In genomic region chr2:160610012-160610411, GRCm38 (mm10) we compare ENCODE assay signal across 12 mouse cellular contexts. TPM values are rescaled to one million over a fixed set of nuclear protein-coding genes. Genes with fewer than 3 reads are reported as not detected.
DNase-seq lines count a peak whose midpoint lies in the region; ATAC-seq lines count a peak whose summit lies in the region.
"Had no signal": no experiment of that assay in that cellular context is flagged by ENCODE, and none has a peak within 500 bp of the region (broad histone marks: within the 10 kb centered on the region; RNA-seq: fewer than 3 reads in every experiment).

No protein-coding gene starts in this region.

- no peak overlapping the region for H3K4me2 ChIP-seq in limb, embryonic 13.5 days (replicated peaks)
- no peak overlapping the region for H3K4me2 ChIP-seq in hindbrain, embryonic 14.5 days (replicated peaks)
- H3K4me2 ChIP-seq: midbrain, embryonic 15.5 days had no signal

- 67% methylated on average over 2 of the region's 2 CpGs for WGBS in limb, embryonic 13.5 days
- 79% methylated on average over 2 of the region's 2 CpGs for WGBS in limb, embryonic 10.5 days
- 59% methylated on average over 2 of the region's 2 CpGs for WGBS in hindbrain, embryonic 14.5 days

- H3K9me3 ChIP-seq in limb, embryonic 13.5 days, result no peaks in the 10 kb centered on the region
- no peaks in the 10 kb centered on the region for H3K9me3 ChIP-seq in limb, embryonic 10.5 days (replicated peaks)
- no peaks in the 10 kb centered on the region for H3K9me3 ChIP-seq in hindbrain, embryonic 14.5 days (ENCODE audit: control insufficient read depth, low read length)
- H3K9me3 ChIP-seq: midbrain, embryonic 15.5 days had no signal

- ATAC-seq in limb, embryonic 13.5 days (ENCODE audit: low FRiP score, low read depth), result 0 out of 2 replicates have a peak, but pooled peaks have one; percentile 24
- peak; percentile 81; the same call in 1 of the 2 replicates for ATAC-seq in hindbrain, embryonic 14.5 days (ENCODE audit: low FRiP score)
- ATAC-seq: midbrain, embryonic 15.5 days; Patski had no signal

- H3K4me3 ChIP-seq in limb, embryonic 13.5 days, result no peak overlapping the region
- H3K4me3 ChIP-seq in limb, embryonic 10.5 days, result no peak overlapping the region
- H3K4me3 ChIP-seq in hindbrain, embryonic 14.5 days (replicated peaks; ENCODE audit: low read length), result no peak overlapping the region
- H3K4me3 ChIP-seq: heart, adult 2 months; midbrain, embryonic 15.5 days had no signal

- no peaks in the 10 kb centered on the region for H3K27me3 ChIP-seq in limb, embryonic 13.5 days
- no peaks in the 10 kb centered on the region for H3K27me3 ChIP-seq in limb, embryonic 10.5 days (ENCODE audit: low read depth, poor library complexity, severe bottlenecking)
- no peaks in the 10 kb centered on the region for H3K27me3 ChIP-seq in hindbrain, embryonic 14.5 days (ENCODE audit: control insufficient read depth, insufficient read depth, low read length)
- H3K27me3 ChIP-seq: midbrain, embryonic 15.5 days; Patski had no signal

- no peaks in the 10 kb centered on the region for H3K4me1 ChIP-seq in limb, embryonic 13.5 days
- no peaks in the 10 kb centered on the region for H3K4me1 ChIP-seq in limb, embryonic 10.5 days
- H3K4me1 ChIP-seq in hindbrain, embryonic 14.5 days (replicated peaks; ENCODE audit: control insufficient read depth, insufficient read depth, low read length), result no peaks in the 10 kb centered on the region
- H3K4me1 ChIP-seq: midbrain, embryonic 15.5 days had no signal

- peak; percentile 93 to 94 for DNase-seq in cerebellum, postnatal 10 days
- no peak for DNase-seq in cerebellum, adult 9-10 months
- no peak for DNase-seq in limb, embryonic 10.5 days (ENCODE audit: low spot score)
- DNase-seq in adipocyte (ENCODE audit: low spot score), result peak; percentile 52
- DNase-seq in hindbrain, embryonic 14.5 days (ENCODE audit: low spot score), result peak; percentile 73
- DNase-seq in T-cell, adult 2 months (ENCODE audit: low spot score), result no peak
- no peak for DNase-seq in heart, postnatal 25 days (ENCODE audit: low spot score)

- H3K9ac ChIP-seq in limb, embryonic 13.5 days, result no peak overlapping the region
- no peak overlapping the region for H3K9ac ChIP-seq in hindbrain, embryonic 14.5 days
- H3K9ac ChIP-seq: liver, embryonic 14.5 days; midbrain, embryonic 15.5 days had no signal

- intact Hi-C loops in heart, postnatal 25 days (cut with DNase I), result loop anchor here (5.0 kb wide), 2 partner anchors 37 to 277 kb away; partner anchors contain the start of gene Top1

- H3K27ac ChIP-seq in limb, embryonic 13.5 days, result no peak overlapping the region
- H3K27ac ChIP-seq in limb, embryonic 10.5 days, result no peak overlapping the region
- H3K27ac ChIP-seq in hindbrain, embryonic 14.5 days, result peak overlapping the region; percentile 41; the same call in 1 of the 2 replicates
- H3K27ac ChIP-seq: heart, adult 2 months; liver, embryonic 14.5 days; midbrain, embryonic 15.5 days had no signal

- no peaks in the 10 kb centered on the region for H3K36me3 ChIP-seq in limb, embryonic 13.5 days
- H3K36me3 ChIP-seq in limb, embryonic 10.5 days, result no peaks in the 10 kb centered on the region
- no peaks in the 10 kb centered on the region for H3K36me3 ChIP-seq in hindbrain, embryonic 14.5 days (replicated peaks; ENCODE audit: control insufficient read depth, insufficient read depth)
- H3K36me3 ChIP-seq: midbrain, embryonic 15.5 days had no signal

RNA-seq across cellular contexts. Expression of gene Top1, which starts 35.7 kb away (rescaled TPM):
- 97.3 and 102 TPM in 2 replicates for polyA plus RNA-seq in limb, embryonic 13.5 days (2015; fragmentation: Nextera tagmentation; extraction: Ambion mirVana)
- 96.6 and 107 TPM in 2 replicates for polyA plus RNA-seq in limb, embryonic 10.5 days (2016; fragmentation: Nextera tagmentation; extraction: Ambion mirVana)
- polyA plus RNA-seq in hindbrain, embryonic 14.5 days (2014; fragmentation: Nextera tagmentation; extraction: Ambion mirVana), result 58.9 and 67.6 TPM in 2 replicates
- total RNA-seq in heart, postnatal 25 days (2021), result 10 to 100 TPM; 48.8 to 50.8 TPM

Comparison
In these comparisons a context has a peak if more than half of its experiments do, and no peak if none do; other contexts are left out.
1. DNase-seq: peak in cerebellum, postnatal 10 days (2 of 2), adipocyte (single experiment) and hindbrain, embryonic 14.5 days (single experiment); none in cerebellum, adult 9-10 months (single experiment), limb, embryonic 10.5 days (single experiment), T-cell, adult 2 months (single experiment) and heart, postnatal 25 days (single experiment).